Mouse (Mus musculus): ENCODE measurements around the gene Tcta. TPM values are rescaled to one million over a fixed set of nuclear protein-coding genes. Genes with fewer than 3 reads are reported as not detected.

Gene Tcta
- polyA plus RNA-seq, 1 experiment: 13.7 TPM

DNA sequence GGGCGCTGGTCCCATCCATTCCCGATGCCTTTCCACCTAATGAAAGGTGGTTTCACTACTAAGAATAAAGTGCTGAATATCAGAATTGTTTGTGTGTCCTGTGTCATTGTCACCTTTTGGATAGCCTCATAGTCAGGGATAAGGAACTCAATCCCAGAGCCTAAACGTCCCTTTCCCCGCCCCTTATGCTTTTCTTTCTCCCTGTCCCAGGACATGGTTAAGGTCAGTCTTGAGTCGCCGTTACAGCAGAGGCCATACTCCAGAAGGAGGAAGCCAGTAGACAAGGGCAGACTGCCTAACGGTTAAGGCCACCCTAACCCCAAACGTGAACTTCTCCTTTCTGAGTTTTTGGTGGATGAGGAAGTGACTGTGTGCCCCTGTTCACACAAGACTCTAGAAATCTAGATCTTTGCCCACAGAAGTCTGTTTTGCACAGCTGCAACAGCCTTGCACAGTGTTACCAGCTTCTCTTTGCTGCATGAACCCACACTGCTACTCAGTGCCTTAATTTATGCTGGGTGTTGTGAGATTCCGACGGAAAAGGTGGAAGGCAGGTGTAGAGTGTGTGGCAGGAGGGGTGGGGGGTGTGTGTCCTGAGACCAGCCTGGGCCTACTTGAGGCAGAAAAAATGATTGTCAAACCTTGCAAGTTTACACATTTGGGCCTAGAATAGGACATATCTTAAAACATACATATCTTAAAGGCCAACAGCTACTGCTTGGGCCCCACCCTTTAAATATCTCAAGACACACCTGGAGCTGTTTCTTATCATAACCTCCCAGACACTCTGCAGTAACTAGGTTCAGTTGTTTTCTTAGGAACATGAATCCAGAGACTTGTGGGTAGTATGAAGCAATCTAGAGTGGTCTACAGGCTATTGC is 34.5 kb upstream of the Tcta start:
- H3K4me3 ChIP-seq (ENCODE audit: insufficient read depth, poor library complexity, severe bottlenecking): peak overlapping the region; percentile 70
- H3K79me3 ChIP-seq (ENCODE audit: low read depth): peaks cover 12% of the 10 kb centered on the region
- peaks cover 17% of the 10 kb centered on the region for H3K79me2 ChIP-seq (ENCODE audit: control insufficient read depth, insufficient read depth)
- H3ac ChIP-seq (ENCODE audit: control insufficient read depth, insufficient read length, low read depth): peak overlapping the region; percentile 40
- no peak for TF ChIP-seq USF1 (IDR thresholded peaks at IDR 0.05; ENCODE audit: low read depth)
- no peak for TF ChIP-seq CEBPB (IDR thresholded peaks at IDR 0.05; ENCODE audit: low read depth)
- no peak for TF ChIP-seq MYOD1 (IDR thresholded peaks at IDR 0.05; ENCODE audit: control insufficient read depth, insufficient read length, low read depth)
- TF ChIP-seq MYOG (IDR thresholded peaks at IDR 0.05; ENCODE audit: control insufficient read depth, extremely low read depth, insufficient read length): no peak
- no peak for TF ChIP-seq CTCF (IDR thresholded peaks at IDR 0.05; ENCODE audit: control insufficient read depth, insufficient read depth, insufficient read length)
- TF ChIP-seq MAX (IDR thresholded peaks at IDR 0.05): no peak
- TF ChIP-seq FOSL1 (IDR thresholded peaks at IDR 0.05; ENCODE audit: insufficient read depth, low read length, poor library complexity, severe bottlenecking): no peak
- H3K36me3 ChIP-seq (ENCODE audit: control insufficient read depth, insufficient read depth): peaks cover 36% of the 10 kb centered on the region
- H3K27me3 ChIP-seq (ENCODE audit: control insufficient read depth, insufficient read depth, insufficient read length): no peaks in the 10 kb centered on the region

DNA sequence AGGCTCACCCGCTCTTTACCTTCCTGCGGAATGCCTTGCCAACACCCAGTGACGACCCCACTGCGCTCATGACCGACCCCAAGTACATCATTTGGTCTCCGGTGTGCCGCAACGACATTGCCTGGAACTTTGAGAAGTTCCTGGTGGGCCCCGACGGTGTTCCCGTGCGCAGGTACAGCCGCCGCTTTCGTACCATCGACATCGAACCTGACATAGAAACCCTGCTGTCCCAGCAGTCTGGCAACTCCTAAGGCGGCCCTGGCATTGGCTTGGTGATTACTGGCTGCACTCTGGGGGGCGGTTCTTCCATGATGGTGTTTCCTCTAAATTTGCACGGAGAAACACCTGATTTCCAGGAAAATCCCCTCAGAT is 33.9 kb upstream of the Tcta start:
- Histone ChIP-seq H3ac (ENCODE audit: control insufficient read depth, insufficient read length, low read depth) (peak overlapping the region; percentile 43), H3K36me3 (ENCODE audit: control insufficient read depth, insufficient read depth) (peaks cover 42% of the 10 kb centered on the region)
- no peak for TF ChIP-seq MAX (IDR thresholded peaks at IDR 0.05)
- TF ChIP-seq CTCF (IDR thresholded peaks at IDR 0.05; ENCODE audit: control insufficient read depth, insufficient read depth, insufficient read length): no peak
- no peak for TF ChIP-seq FOSL1 (IDR thresholded peaks at IDR 0.05; ENCODE audit: insufficient read depth, low read length, poor library complexity, severe bottlenecking)
- no peak for TF ChIP-seq USF1 (IDR thresholded peaks at IDR 0.05; ENCODE audit: low read depth)

DNA sequence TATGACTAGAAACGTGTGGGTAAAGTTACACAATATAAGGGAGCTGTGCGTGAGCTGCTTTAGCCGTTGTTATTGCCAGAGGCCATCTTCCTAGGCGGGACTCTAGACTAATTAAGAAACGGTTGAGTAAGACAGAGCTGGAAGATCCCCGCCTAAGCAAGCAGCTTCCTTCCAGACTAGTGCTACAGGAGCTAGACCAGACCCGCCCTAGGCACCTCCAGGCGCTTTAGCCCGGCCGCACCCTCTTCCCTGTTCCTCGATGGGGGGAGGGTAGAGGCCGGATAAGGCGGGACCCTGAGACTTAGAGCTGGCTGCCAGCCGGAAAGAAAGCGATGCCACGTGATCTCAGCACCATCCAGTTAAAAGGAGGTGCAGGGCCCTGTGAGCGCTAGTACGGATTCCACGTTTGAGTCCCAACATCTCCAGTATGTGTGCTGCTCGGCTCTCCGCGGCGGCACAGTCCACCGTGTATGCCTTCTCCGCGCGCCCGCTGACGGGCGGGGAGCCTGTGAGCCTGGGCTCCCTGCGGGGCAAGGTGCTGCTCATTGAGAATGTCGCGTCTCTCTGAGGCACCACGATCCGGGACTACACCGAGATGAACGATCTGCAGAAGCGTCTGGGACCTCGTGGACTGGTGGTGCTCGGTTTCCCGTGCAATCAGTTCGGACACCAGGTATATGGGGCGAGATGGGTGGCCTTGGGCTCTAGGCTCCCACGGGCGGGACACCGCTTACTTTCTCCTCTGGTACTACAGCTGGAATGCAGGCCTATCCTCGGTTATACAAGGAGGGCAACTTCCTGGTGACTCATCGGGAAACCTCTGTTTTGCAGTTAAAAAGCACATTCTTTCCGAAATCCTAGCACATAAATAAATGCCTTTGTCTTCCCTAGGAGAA is 33.2 kb upstream of the Tcta start, which contains the start of gene Gpx1:
Gene Gpx1, plus strand, starts transcription at position 18 of the 896 bp plus-strand sequence.
- TF ChIP-seq MYOG (IDR thresholded peaks at IDR 0.05; ENCODE audit: control insufficient read depth, extremely low read depth, insufficient read length) (no peak), MAX (IDR thresholded peaks at IDR 0.05) (peak; percentile 22), USF1 (IDR thresholded peaks at IDR 0.05; ENCODE audit: low read depth) (peak; percentile 96)

More for the DNA sequence above, 33.9 kb upstream of the Tcta start:
- Histone ChIP-seq H3K27me3 (ENCODE audit: control insufficient read depth, insufficient read depth, insufficient read length) (no peaks in the 10 kb centered on the region), H3K4me3 (ENCODE audit: insufficient read depth, poor library complexity, severe bottlenecking) (peak overlapping the region; percentile 70), H3K79me3 (ENCODE audit: low read depth) (peaks cover 12% of the 10 kb centered on the region), H3K79me2 (ENCODE audit: control insufficient read depth, insufficient read depth) (peaks cover 17% of the 10 kb centered on the region)

DNA sequence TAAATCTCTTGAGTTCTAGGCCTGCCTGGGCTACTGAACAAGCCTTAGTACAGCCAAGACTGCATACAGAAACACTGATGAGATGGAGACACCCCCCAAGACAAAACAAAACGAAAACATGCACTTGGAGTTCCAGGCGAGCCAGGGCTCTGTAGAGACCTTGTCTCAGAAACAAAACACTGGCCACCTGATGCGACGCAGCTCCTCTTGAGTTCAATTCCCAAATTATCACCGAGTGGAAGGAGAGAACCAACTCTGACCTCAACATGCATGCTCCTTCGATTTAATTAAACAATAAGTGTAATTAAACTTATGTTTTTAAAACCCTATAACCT is 32.6 kb upstream of the Tcta start:
- peaks cover 52% of the 10 kb centered on the region for H3K36me3 ChIP-seq (ENCODE audit: control insufficient read depth, insufficient read depth)
- no peak overlapping the region for H3K4me3 ChIP-seq (ENCODE audit: insufficient read depth, poor library complexity, severe bottlenecking)
- peaks cover 17% of the 10 kb centered on the region for H3K79me2 ChIP-seq (ENCODE audit: control insufficient read depth, insufficient read depth)
- no peak overlapping the region for H3ac ChIP-seq (ENCODE audit: control insufficient read depth, insufficient read length, low read depth)
- H3K27me3 ChIP-seq (ENCODE audit: control insufficient read depth, insufficient read depth, insufficient read length): no peaks in the 10 kb centered on the region
- TF ChIP-seq CEBPB (IDR thresholded peaks at IDR 0.05; ENCODE audit: low read depth) (no peak), FOSL1 (IDR thresholded peaks at IDR 0.05; ENCODE audit: insufficient read depth, low read length, poor library complexity, severe bottlenecking) (no peak), CTCF (IDR thresholded peaks at IDR 0.05; ENCODE audit: control insufficient read depth, insufficient read depth, insufficient read length) (no peak), MYOD1 (IDR thresholded peaks at IDR 0.05; ENCODE audit: control insufficient read depth, insufficient read length, low read depth) (no peak), USF1 (IDR thresholded peaks at IDR 0.05; ENCODE audit: low read depth) (no peak), MYOG (IDR thresholded peaks at IDR 0.05; ENCODE audit: control insufficient read depth, extremely low read depth, insufficient read length) (no peak), MAX (IDR thresholded peaks at IDR 0.05) (no peak)
- H3K79me3 ChIP-seq (ENCODE audit: low read depth): peaks cover 12% of the 10 kb centered on the region

More for the DNA sequence above, 33.2 kb upstream of the Tcta start, which contains the start of gene Gpx1:
- peaks cover 17% of the 10 kb centered on the region for H3K79me2 ChIP-seq (ENCODE audit: control insufficient read depth, insufficient read depth)
- peak within 1 kb of the TSS; percentile 81 for H3ac ChIP-seq (ENCODE audit: control insufficient read depth, insufficient read length, low read depth)
- H3K4me3 ChIP-seq (ENCODE audit: insufficient read depth, poor library complexity, severe bottlenecking): peak within 1 kb of the TSS; percentile 70
- peaks cover 12% of the 10 kb centered on the region for H3K79me3 ChIP-seq (ENCODE audit: low read depth)
- H3K27me3 ChIP-seq (ENCODE audit: control insufficient read depth, insufficient read depth, insufficient read length): no peaks in the 10 kb centered on the region
- peaks cover 49% of the 10 kb centered on the region for H3K36me3 ChIP-seq (ENCODE audit: control insufficient read depth, insufficient read depth)

DNA sequence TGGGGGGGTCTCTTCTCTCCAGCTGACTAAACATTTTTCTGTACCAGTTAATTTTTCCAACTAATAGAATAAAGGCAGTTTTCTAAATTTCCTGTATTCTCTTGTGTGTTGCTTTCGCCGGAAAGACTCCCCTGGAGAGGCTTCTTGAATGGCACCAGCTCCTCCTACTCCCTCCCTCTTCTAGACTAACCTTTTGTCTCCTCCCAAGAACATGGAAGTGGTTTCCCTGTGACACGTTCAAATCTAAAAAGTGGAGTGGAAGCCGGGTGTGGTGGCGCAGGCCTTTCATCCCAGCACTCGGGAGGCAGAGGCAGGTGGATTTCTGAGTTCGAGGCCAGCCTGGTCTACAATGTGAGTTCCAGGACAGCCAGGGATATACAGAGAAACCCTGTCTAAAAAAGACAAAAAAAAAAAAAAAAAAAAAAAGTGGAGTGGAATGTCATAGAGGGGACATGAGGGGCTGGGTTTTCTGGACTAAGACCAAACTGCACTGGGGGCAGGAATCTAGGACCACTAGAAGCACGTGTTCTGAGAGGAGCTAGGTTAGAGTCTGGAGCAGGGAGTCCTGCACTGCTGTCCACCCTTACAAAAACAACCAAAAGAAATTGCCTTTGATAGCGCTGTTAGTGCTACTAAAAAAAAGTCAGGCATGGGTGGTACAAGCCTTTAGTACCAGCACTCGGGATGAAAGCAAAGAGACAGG is 32.0 kb upstream of the Tcta start:
- H3ac ChIP-seq (ENCODE audit: control insufficient read depth, insufficient read length, low read depth): no peak overlapping the region
- H3K36me3 ChIP-seq (ENCODE audit: control insufficient read depth, insufficient read depth): peaks cover 56% of the 10 kb centered on the region
- peaks cover 22% of the 10 kb centered on the region for H3K79me2 ChIP-seq (ENCODE audit: control insufficient read depth, insufficient read depth)
- peaks cover 12% of the 10 kb centered on the region for H3K79me3 ChIP-seq (ENCODE audit: low read depth)
- H3K27me3 ChIP-seq (ENCODE audit: control insufficient read depth, insufficient read depth, insufficient read length): no peaks in the 10 kb centered on the region
- H3K4me3 ChIP-seq (ENCODE audit: insufficient read depth, poor library complexity, severe bottlenecking): no peak overlapping the region
- TF ChIP-seq USF1 (IDR thresholded peaks at IDR 0.05; ENCODE audit: low read depth): no peak
- no peak for TF ChIP-seq MYOG (IDR thresholded peaks at IDR 0.05; ENCODE audit: control insufficient read depth, extremely low read depth, insufficient read length)
- no peak for TF ChIP-seq FOSL1 (IDR thresholded peaks at IDR 0.05; ENCODE audit: insufficient read depth, low read length, poor library complexity, severe bottlenecking)
- TF ChIP-seq CEBPB (IDR thresholded peaks at IDR 0.05; ENCODE audit: low read depth): no peak
- TF ChIP-seq MYOD1 (IDR thresholded peaks at IDR 0.05; ENCODE audit: control insufficient read depth, insufficient read length, low read depth): no peak
- TF ChIP-seq MAX (IDR thresholded peaks at IDR 0.05): no peak
- no peak for TF ChIP-seq CTCF (IDR thresholded peaks at IDR 0.05; ENCODE audit: control insufficient read depth, insufficient read depth, insufficient read length)
